In the genomic region with DNA sequence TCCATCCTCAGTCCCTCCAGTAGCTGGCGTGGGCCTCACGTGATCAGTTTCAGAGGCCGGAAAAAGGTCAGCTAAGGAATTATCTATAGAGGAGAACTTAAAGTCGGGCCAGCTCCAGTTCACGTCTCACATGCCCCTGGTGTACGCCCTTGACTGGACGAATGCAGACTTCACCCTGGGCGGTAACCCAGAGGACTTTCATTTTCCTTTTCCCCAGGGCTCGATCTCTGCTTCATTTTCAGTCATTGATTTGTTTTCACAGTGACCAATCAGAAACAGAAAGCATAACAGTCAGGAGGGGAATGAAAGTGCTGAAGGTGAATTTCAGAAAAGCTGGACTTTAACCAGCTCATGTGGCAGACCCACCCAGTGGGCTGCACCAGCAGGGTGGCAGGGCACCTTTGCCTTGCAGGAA, we compare ENCODE assay signal across 10 mouse cellular contexts. TPM values are rescaled to one million over a fixed set of nuclear protein-coding genes. Genes with fewer than 3 reads are reported as not detected.
DNase-seq lines count a peak whose midpoint lies in the region; ATAC-seq and TF ChIP-seq lines count a peak whose summit lies in the region.
"Had no signal": no experiment of that assay in that cellular context is flagged by ENCODE, and none has a peak within 500 bp of the region (broad histone marks: within the 10 kb centered on the region; RNA-seq: fewer than 3 reads in every experiment).

No protein-coding gene starts in this region.

- H3K4me2 ChIP-seq in kidney, postnatal 0 days (ENCODE audit: low read length): peak overlapping the region; percentile 23; the same call in 1 of the 2 replicates
- H3K4me2 ChIP-seq in hindbrain, postnatal 0 days (ENCODE audit: low read depth, low read length): no peak overlapping the region
- H3K4me2 ChIP-seq: limb, embryonic 15.5 days had no signal

- DNase-seq in heart, adult 2 months: peak; percentile 42 to 51
- no peak for DNase-seq in heart, postnatal 14 days
- peak; percentile 32 for DNase-seq in kidney, postnatal 0 days (ENCODE audit: low spot score)
- peak; percentile 47 to 64 for DNase-seq in natural killer cell, adult 2 months (ENCODE audit: low spot score in 2 of 2)
- no peak for DNase-seq in hindbrain, postnatal 0 days (ENCODE audit: low spot score)
- DNase-seq in embryo, embryonic 10 days (ENCODE audit: low spot score): no peak
- no peak for DNase-seq in thymus, postnatal 36 days
- DNase-seq: gastrocnemius, postnatal 25 days had no signal

- TF ChIP-seq EP300 in heart, adult 2 months (IDR thresholded peaks at IDR 0.05; ENCODE audit: insufficient read depth, low read depth, low read length): no peak

- TF ChIP-seq CTCF in heart, adult 2 months (IDR thresholded peaks at IDR 0.05): no peak
- TF ChIP-seq CTCF in bone marrow macrophage, adult 2 months (IDR thresholded peaks at IDR 0.05; ENCODE audit: low read depth, low read length): no peak
- TF ChIP-seq CTCF in kidney, postnatal 0 days (IDR thresholded peaks at IDR 0.05; ENCODE audit: low read depth): no peak
- no peak for TF ChIP-seq CTCF in hindbrain, postnatal 0 days (IDR thresholded peaks at IDR 0.05; ENCODE audit: low read depth)

- H3K4me3 ChIP-seq in heart, adult 2 months: peak overlapping the region; percentile 22; the same call in 1 of the 2 replicates
- peak overlapping the region; percentile 52 for H3K4me3 ChIP-seq in bone marrow macrophage, adult 2 months (ENCODE audit: insufficient read depth, low read length)
- no peak overlapping the region for H3K4me3 ChIP-seq in kidney, postnatal 0 days (replicated peaks; ENCODE audit: low read depth, low read length)
- H3K4me3 ChIP-seq in hindbrain, postnatal 0 days (ENCODE audit: low read length): no peak overlapping the region
- H3K4me3 ChIP-seq: limb, embryonic 15.5 days had no signal

- H3K36me3 ChIP-seq in heart, adult 2 months (ENCODE audit: control insufficient read depth, insufficient read depth, low read length): no peaks in the 10 kb centered on the region
- H3K36me3 ChIP-seq in kidney, postnatal 0 days (ENCODE audit: insufficient read depth, low read length): no peaks in the 10 kb centered on the region
- no peaks in the 10 kb centered on the region for H3K36me3 ChIP-seq in hindbrain, postnatal 0 days (ENCODE audit: insufficient read depth, low read length)
- H3K36me3 ChIP-seq: limb, embryonic 15.5 days had no signal

- no peak overlapping the region for H3K9ac ChIP-seq in heart, adult 2 months (ENCODE audit: low read depth, low read length)
- no peak overlapping the region for H3K9ac ChIP-seq in kidney, postnatal 0 days (ENCODE audit: low read depth, low read length)
- H3K9ac ChIP-seq in hindbrain, postnatal 0 days (replicated peaks; ENCODE audit: low read length): no peak overlapping the region
- H3K9ac ChIP-seq: limb, embryonic 15.5 days had no signal

- H3K27ac ChIP-seq in heart, adult 2 months: peak overlapping the region; percentile 44
- H3K27ac ChIP-seq in bone marrow macrophage, adult 2 months (ENCODE audit: insufficient read depth, low read depth, low read length): peak overlapping the region; percentile 78
- peak overlapping the region; percentile 84; the same call in 1 of the 2 replicates for H3K27ac ChIP-seq in kidney, postnatal 0 days
- no peak overlapping the region for H3K27ac ChIP-seq in hindbrain, postnatal 0 days
- H3K27ac ChIP-seq: limb, embryonic 15.5 days had no signal

- ATAC-seq in kidney, postnatal 0 days (replicated peaks; ENCODE audit: low FRiP score, low read depth): 0 out of 2 replicates have a peak, but pooled peaks have one; percentile 22
- ATAC-seq in hindbrain, postnatal 0 days: no peak

- peaks cover 6% of the 10 kb centered on the region for H3K4me1 ChIP-seq in heart, adult 2 months (ENCODE audit: control insufficient read depth, insufficient read depth, low read length)
- H3K4me1 ChIP-seq in bone marrow macrophage, adult 2 months (ENCODE audit: control insufficient read depth, insufficient read depth, low read length): peaks cover 59% of the 10 kb centered on the region
- H3K4me1 ChIP-seq in kidney, postnatal 0 days (replicated peaks; ENCODE audit: insufficient read depth, low read length): no peaks in the 10 kb centered on the region
- no peaks in the 10 kb centered on the region; the same call in 1 of the 2 replicates for H3K4me1 ChIP-seq in hindbrain, postnatal 0 days (ENCODE audit: insufficient read depth, low read length)

- no peaks in the 10 kb centered on the region for H3K79me2 ChIP-seq in heart, adult 2 months (replicated peaks; ENCODE audit: control insufficient read depth, insufficient read depth, low read length)

- TF ChIP-seq POLR2A in heart, adult 2 months (IDR thresholded peaks at IDR 0.05; ENCODE audit: insufficient read depth, low read depth, low read length): peak; percentile 45; the same call in 1 of the 2 replicates
- no peak for TF ChIP-seq POLR2A in bone marrow macrophage, adult 2 months (IDR thresholded peaks at IDR 0.05; ENCODE audit: borderline replicate concordance, low read depth, low read length)

- intact Hi-C loops in heart, adult 2 months (cut with DNase I): no loop called here
- intact Hi-C loops in heart, postnatal 14 days (cut with DNase I): no loop called here

- 33% methylated on average over 9 of the region's 9 CpGs for WGBS in heart, adult 2 months
- WGBS in kidney, postnatal 0 days: 32% methylated on average over 9 of the region's 9 CpGs
- 76% methylated on average over 9 of the region's 9 CpGs for WGBS in hindbrain, postnatal 0 days

- H3K9me3 ChIP-seq in kidney, postnatal 0 days (replicated peaks; ENCODE audit: low read length): no peaks in the 10 kb centered on the region
- no peaks in the 10 kb centered on the region for H3K9me3 ChIP-seq in hindbrain, postnatal 0 days (ENCODE audit: low read length)
- H3K9me3 ChIP-seq: limb, embryonic 15.5 days had no signal

- H3K27me3 ChIP-seq in heart, adult 2 months (ENCODE audit: control insufficient read depth, insufficient read depth, low read length): no peaks in the 10 kb centered on the region
- H3K27me3 ChIP-seq in kidney, postnatal 0 days (ENCODE audit: insufficient read depth, low read length): no peaks in the 10 kb centered on the region
- no peaks in the 10 kb centered on the region for H3K27me3 ChIP-seq in hindbrain, postnatal 0 days (ENCODE audit: insufficient read depth, low read length)
- H3K27me3 ChIP-seq: limb, embryonic 15.5 days had no signal

RNA-seq across cellular contexts. Expression of a gene that starts 22.1 kb away (rescaled TPM):
- total RNA-seq in heart, adult 2 months (2021): 10 to 100 TPM; 11.1 to 13.5 TPM
- 8.8 and 9.7 TPM in 2 replicates for polyA plus RNA-seq in heart, adult 2 months (2012; rRNA removed)
- 10 to 100 TPM; 11.9 to 12.2 TPM for total RNA-seq in heart, postnatal 14 days (2021)
- 16.8 and 16.9 TPM in 2 replicates for polyA plus RNA-seq in bone marrow macrophage, adult 2 months (2012; ENCODE audit: insufficient read depth, insufficient read length, missing spikeins)
- polyA plus RNA-seq in kidney, postnatal 0 days (2015; fragmentation: Nextera tagmentation; extraction: Ambion mirVana): 31.1 and 33.7 TPM in 2 replicates
- total RNA-seq in hindbrain, postnatal 0 days (2014; rRNA removed): 19.7 and 29.1 TPM in 2 replicates
- 28.9 and 32.0 TPM in 2 replicates for polyA plus RNA-seq in hindbrain, postnatal 0 days (2015; fragmentation: Nextera tagmentation; extraction: Ambion mirVana)

RNA-seq across cellular contexts. Expression of a gene that starts 30.6 kb away (rescaled TPM):
- total RNA-seq in heart, adult 2 months (2021): 100 to 1,000 TPM in 1 of 2 experiments, 10 to 100 TPM in 1; 81.8 to 104 TPM
- 22.5 and 45.3 TPM in 2 replicates for polyA plus RNA-seq in heart, adult 2 months (2012; rRNA removed)
- 10 to 100 TPM; 88.3 to 89.1 TPM for total RNA-seq in heart, postnatal 14 days (2021)
- polyA plus RNA-seq in bone marrow macrophage, adult 2 months (2012; ENCODE audit: insufficient read depth, insufficient read length, missing spikeins): 32.3 and 34.0 TPM in 2 replicates
- 19.8 and 19.9 TPM in 2 replicates for polyA plus RNA-seq in kidney, postnatal 0 days (2015; fragmentation: Nextera tagmentation; extraction: Ambion mirVana)
- 56.2 and 64.6 TPM in 2 replicates for total RNA-seq in hindbrain, postnatal 0 days (2014; rRNA removed)
- 31.0 and 32.2 TPM in 2 replicates for polyA plus RNA-seq in hindbrain, postnatal 0 days (2015; fragmentation: Nextera tagmentation; extraction: Ambion mirVana)

Comparison
In these comparisons a context has a peak if more than half of its experiments do, and no peak if none do; other contexts are left out.
1. DNase-seq: peak in heart, adult 2 months (2 of 2), kidney, postnatal 0 days (single experiment) and natural killer cell, adult 2 months (2 of 2); none in heart, postnatal 14 days (0 of 2), hindbrain, postnatal 0 days (single experiment), embryo, embryonic 10 days (single experiment) and thymus, postnatal 36 days (0 of 2).
2. H3K4me3 ChIP-seq: peak in heart, adult 2 months (single experiment) and bone marrow macrophage, adult 2 months (single experiment); none in kidney, postnatal 0 days (single experiment) and hindbrain, postnatal 0 days (single experiment).